Mouse (Mus musculus): ENCODE results near the gene Epdr1.
A peak's percentile ranks its signal among the peaks of the same experiment; 100 is the strongest.
"Not testable (repeated sequence)": the region's sequence is repeated elsewhere in the genome, so short reads cannot be mapped to it uniquely, and the experiment has no call there.

Gene Epdr1

DNA sequence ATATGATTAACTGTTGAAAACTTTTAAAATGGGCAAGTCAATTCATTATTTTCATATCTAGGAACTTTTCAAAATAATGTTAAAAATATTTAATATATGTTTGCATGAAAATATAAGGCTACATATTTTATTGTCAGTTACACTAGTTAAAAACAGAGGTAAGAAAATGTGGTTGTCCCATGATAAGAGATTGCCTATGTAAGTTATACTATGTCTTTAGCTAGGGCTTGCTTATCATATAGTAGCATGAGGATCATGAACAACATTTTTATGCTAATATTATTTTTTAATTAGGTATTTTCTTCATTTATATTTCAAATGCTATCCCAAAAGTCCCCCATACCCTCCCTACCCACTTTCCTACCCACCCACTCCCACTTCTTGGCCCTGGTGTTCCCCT lies 14.8 kb downstream of the Epdr1 start:
- no peak for DNase-seq (ENCODE audit: low spot score)

- no peak for DNase-seq (ENCODE audit: low spot score)
These were observed 16.0 kb downstream of the Epdr1 start for GRCm38 (mm10) chr13:19603719-19604118.

GRCm38 (mm10) chr13:19602531-19602930 lies 17.2 kb downstream of the Epdr1 start:
- no peak for DNase-seq (ENCODE audit: low spot score)

GRCm38 (mm10) chr13:19599242-19599641 lies 20.5 kb downstream of the Epdr1 start:
- peak; percentile 17 for DNase-seq (ENCODE audit: low spot score)

DNA sequence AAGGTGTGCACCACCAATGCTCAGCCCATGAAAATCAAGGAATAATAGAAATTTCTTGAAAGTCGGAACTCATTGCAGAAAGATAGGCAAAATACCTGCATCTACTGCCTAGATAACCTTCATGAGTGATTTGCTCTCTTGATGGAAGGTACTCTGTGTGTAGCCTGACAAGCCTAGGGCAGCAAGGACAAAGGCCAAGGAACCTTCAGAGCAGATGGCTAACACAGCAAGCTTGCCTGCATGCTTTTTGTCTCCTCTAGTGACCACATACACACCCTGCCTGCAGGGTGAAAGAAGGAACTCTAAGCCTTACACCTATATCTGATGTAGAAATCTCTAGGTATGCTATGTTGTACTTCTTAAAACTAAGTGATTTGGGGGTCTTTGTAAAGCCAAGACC lies 24.6 kb downstream of the Epdr1 start:
- DNase-seq (ENCODE audit: low spot score): no peak

DNA sequence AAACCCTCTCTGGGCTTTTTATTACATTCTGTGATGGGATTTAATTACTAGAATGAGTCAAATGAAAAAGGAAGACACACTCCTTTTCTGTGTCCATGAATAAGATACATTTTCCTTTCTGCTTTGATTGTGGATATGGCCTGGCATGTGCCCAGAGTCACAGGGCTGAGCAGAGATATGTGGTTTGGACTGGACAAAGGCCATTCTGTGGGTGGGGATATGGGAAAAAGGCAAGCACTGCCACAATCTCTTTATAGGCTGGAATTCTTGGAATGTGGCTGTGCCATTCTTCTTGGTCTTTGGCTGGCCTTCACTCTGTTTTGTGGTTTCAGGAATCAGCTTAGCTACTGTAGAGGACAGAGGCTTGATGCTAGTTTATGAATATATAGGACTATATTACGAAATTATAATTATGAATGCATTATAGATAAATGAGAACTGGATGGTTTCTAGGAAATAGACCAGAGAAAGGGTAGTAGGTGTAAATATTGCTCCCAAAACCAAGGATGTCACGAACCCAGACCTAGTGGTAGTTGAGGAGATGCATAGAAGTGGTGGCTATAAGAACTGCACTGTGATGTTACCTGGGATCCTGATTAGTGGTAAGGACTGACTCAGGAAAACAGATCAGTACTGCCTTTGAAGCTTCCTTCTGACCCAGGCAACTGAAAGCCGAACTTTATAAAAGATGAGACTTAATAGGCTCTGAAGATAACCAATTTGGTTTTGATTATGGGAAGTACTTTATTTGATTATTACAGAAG lies 28.5 kb downstream of the Epdr1 start:
- peak; percentile 31 for DNase-seq (ENCODE audit: low spot score)

DNA sequence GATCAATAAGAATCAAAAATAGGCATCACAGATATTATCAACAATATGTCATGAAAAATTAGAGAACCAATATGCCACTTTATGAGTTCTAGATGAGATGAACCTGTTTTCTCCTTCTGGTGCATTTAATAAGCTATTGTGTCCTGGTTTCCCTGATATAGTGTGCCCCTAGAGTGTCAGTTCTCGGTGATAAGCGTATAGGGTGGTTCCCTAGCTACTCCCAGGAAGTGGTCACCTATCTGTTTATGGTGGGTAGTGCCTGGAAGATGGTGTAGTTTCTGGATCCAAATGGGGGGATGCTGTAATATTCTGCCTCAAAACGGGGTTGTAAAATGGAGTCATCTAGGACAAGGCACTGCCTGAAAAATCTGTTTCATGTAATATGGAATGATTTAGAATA lies 43.8 kb downstream of the Epdr1 start:
- DNase-seq (ENCODE audit: low spot score): no peak

GRCm38 (mm10) chr13:19574723-19575122 lies 45.0 kb downstream of the Epdr1 start:
- not testable (repeated sequence) for DNase-seq (ENCODE audit: low spot score)

DNA sequence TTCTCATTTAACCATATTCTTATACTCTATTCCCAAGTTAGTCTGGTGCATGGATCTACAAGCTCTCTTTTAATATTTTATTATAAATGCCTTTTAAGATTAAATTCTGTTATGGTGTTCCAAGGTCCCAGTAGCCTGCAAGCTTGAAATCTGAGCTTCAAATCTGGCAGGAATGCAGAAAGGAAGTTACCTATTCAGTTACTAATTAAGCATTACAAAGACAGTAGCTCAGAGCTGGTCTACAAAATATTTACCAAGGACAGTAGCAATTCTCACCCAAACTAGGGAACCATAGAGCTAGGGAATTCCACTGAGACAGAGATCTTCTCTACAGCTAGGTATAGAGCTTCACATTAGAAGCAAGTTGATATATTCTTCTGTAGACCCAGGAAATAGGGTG lies 49.6 kb downstream of the Epdr1 start:
- not testable (repeated sequence) for DNase-seq (ENCODE audit: low spot score)

- no peak for DNase-seq (ENCODE audit: low spot score)
These were observed 57.2 kb downstream of the Epdr1 start for GRCm38 (mm10) chr13:19562510-19562909.

DNA sequence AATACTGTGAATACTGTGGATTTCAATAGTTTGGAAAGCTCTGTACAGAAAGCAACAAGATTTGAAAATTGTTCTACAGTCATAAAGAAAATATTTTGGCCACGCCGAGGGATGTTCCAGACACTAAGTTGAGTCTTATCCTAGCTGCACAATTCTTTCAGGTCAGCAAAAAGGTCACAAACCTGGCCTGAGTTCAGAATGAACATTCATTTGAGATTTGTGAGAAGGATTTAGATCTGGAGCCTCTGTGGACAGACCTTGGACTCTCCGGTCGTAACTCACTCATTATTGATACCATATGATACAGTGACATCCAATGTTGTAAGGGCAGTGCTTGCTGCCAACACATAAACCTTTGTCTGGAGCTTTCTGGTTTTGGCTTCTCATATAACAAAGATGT lies 64.3 kb downstream of the Epdr1 start:
- DNase-seq (ENCODE audit: low spot score): peak; percentile 3

All from adipocyte (in vitro differentiated cells).